Mouse (Mus musculus) spleen, adult 2 months (tissue): ENCODE results near the gene Olfr1373.

Source experiments
- CTCF ChIP-seq: fragments of 200-500 bp; IDR thresholded peaks from 2 replicates; pipeline ENCODE4 v1.5.1; 2011; ENCODE audit warnings: mild to moderate bottlenecking, inconsistent platforms; ENCODE audit not compliant: insufficient read depth, insufficient read length, insufficient replicate concordance; ENCODE audit errors: extremely low read depth
- POLR2A ChIP-seq: fragments of 200-500 bp; IDR thresholded peaks from 2 replicates; pipeline ENCODE4 v1.6.1; 2011; ENCODE audit warnings: low read depth, low read length, inconsistent platforms

- TF ChIP-seq CTCF (no peak), POLR2A (no peak)
Measured at GRCm38 (mm10) chr11:52106037-52106436, 39.3 kb downstream of the Olfr1373 start.
